Mouse (Mus musculus) heart, postnatal 10 days (tissue): ENCODE measurements around the gene Kcna5. TPM values are rescaled to one million over a fixed set of nuclear protein-coding genes. Genes with fewer than 3 reads are reported as not detected.
A peak's percentile ranks its signal among the peaks of the same experiment; 100 is the strongest.

Source experiments
- DNase-seq, 2 experiments: peaks; one replicate each; pipeline ENCODE4 v3.0.0; 2021
- intact Hi-C: fragments of 180-260 bp; cut with DNase I; formaldehyde crosslinking; loops from one replicate; pipeline ENCODE4 v1.15.1; 2025
- total RNA-seq, 2 experiments: library from RNA; stranded (reverse); gene quantifications; 2 replicates each; pipeline ENCODE4 v1.2.3; 2021

Kcna5 gene
- total RNA-seq, 2 experiments from 2014 or later: 14.3 to 21.5 TPM

DNA sequence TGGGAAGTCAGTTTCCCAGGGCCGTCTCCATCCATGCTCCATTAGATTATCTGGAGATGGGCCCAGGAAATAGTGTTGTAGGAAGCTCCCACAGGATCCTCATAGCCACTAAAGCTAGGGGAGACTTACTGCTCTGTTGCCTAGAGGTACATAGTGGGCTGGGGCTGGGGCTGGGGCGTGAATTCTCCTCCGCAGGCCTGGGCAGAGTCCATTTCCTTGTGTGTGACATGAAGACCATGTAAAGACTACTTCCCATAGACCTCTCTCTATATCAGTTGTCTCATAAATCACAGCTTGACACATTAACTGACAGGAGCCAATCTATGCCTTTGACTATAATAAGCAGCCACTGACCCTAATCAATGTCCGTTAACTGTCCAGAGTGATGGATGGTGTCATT, 7.5 kb upstream of the Kcna5 start:
- no peak for DNase-seq
- intact Hi-C loops: no loop called here

DNA sequence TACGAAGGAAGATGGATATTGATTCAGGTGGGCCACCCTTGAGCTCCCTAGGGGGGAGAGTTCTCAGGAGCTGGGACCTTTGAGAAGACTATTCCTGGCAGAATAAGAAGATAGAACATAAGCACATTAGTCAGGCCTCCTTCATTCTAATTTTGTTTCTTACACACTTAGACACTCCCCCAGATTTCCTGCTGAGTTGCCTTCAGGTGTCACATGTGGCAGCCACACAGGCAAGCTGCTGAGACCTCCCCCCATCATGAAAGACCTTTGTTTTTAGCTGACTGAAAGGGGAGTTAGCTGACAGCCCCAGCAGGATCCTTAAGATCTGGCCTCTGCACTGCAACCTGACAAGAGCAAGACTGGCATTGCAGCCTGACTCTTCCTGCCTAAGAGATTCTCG, 2.3 kb upstream of the Kcna5 start:
- intact Hi-C loops: no loop called here
- DNase-seq: no peak

DNA sequence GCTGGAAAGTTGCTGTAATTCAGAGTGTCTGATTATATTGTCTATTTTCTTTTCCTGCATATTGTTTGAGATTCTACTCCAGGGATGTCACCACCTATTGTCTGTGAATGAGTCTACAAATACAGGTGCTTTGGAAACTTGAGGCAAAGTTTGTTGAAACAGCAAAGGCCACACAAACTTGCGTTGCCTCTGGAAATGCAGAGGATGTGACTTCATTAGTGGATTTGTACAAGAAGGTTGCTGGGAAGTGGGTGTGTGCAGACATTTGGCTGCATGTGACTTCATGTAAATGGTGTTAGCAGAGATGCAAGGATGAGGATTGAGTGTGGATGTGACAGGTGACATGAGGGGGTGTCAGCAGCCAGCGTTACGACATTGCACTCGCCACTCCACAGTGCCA, 1.7 kb upstream of the Kcna5 start:
- intact Hi-C loops: no loop called here
- DNase-seq: peak in 1 of 2 experiments; percentile 15

DNA sequence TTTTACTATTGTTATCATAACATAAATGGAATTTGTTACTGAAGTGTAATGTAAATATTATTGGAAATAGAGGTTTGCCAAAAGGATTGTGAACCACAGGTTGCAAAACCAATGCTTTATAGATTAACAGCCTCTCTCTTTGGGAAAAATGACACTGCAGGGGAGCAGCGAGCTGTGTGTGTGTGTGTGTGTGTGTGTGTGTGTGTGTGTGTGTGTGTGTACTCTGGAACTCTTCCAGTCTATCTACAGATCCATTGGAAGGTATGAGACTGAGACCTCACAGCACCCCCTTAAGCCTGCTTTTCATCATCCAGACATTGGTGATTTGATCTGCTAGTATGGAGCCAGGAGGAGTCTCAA, 679 bp upstream of the Kcna5 start:
- intact Hi-C loops: loop anchor here (2.0 kb wide), 1 partner anchor 33 kb away; no protein-coding TSS in a partner anchor
- DNase-seq: no peak

DNA sequence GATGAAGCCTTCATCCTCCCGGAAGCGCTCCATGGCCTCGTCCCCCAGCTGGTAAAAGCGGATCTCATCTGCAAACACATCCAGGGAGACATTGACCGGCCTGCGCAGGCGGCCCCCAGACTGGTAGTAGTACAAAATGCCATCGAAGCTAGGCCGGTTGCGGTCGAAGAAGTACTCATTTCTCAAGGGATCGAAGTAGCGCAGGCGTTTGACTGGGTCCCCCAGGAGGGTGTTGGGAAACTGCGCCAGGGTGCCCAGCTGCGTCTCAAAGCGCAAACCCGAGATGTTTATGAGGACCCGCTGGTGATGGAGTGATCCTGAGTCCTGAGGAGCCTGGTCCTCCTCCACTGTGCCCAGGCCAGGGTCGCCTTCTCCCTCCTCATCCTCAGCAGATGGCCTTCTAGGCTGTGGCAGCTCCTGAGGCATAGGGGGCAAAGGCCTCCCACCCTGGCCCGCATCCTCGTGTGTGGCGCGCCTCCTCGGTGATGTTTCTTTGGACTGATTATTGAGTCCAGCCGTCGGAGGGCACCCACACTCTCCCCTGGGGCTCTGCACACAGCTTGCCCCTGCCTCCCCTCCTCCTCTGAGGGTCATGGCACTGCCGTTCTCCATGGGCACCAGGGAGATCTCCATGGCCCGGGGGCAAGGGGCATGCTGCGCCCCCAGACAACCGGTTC, 543 bp downstream of the Kcna5 start:
- DNase-seq: peak in 1 of 2 experiments; percentile 21
- intact Hi-C loops: loop anchor here (2.0 kb wide), 1 partner anchor 32 kb away; no protein-coding TSS in a partner anchor

DNA sequence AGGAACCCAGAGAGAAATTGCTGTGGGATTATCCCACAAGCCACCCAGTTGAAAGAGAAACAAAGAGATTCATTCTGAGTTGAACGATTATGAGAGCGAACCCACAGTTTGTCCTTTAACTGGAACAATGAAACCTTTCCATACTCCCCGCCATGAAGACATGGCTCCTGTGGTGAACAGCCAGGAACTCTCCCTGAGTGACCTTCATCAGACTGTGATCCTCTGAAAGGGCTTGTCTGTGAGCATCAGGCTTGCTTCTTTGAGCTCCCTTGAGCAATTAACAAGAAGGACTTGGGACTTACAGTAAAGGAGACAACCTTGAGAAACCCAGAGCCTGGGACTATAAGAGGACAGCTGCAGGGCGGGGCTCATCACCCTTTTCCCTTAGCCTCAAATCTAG, 3.9 kb downstream of the Kcna5 start:
- intact Hi-C loops: no loop called here

DNA sequence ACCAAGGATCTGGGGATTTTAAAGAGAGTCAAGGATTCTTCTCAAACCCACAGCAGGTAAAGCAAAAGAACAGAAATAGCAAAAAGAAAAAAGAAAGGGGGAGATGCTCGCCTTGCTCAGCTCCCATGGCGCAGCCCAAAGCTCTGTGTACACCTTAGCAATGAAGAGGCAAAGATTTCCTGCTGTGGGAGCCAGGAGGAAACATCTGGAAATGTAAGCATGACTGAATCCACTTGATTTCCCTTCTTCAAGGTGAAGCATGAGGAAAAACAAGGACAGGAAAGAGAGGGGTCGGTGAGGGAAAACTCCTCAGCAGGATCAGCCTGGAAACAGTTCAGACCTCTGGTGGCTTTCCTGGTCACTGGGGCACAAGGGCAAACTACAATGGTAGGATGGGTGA, 5.2 kb downstream of the Kcna5 start:
- intact Hi-C loops: no loop called here
- DNase-seq: no peak

More for the DNA sequence above, 3.9 kb downstream of the Kcna5 start:
- DNase-seq: no peak

DNA sequence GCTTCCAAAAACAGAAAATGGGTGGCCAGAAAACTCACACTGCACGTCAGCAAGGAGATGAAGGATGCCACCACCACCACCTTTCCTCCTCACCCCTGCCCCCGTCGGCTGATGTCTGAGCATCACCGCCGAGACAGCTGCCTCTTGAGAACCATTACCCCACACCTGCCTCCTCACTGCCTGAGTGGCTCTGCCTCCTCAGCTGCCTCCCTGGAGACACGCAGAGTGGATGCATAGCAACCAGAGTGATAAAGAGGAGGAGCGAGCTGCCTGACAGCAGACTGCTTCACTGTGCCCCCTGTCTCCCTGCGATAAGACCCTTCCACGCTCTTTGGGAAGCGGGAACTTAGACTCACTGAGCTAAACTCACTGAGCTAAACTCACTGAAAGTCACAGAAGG, 20.5 kb downstream of the Kcna5 start:
- intact Hi-C loops: no loop called here
- no peak for DNase-seq

DNA sequence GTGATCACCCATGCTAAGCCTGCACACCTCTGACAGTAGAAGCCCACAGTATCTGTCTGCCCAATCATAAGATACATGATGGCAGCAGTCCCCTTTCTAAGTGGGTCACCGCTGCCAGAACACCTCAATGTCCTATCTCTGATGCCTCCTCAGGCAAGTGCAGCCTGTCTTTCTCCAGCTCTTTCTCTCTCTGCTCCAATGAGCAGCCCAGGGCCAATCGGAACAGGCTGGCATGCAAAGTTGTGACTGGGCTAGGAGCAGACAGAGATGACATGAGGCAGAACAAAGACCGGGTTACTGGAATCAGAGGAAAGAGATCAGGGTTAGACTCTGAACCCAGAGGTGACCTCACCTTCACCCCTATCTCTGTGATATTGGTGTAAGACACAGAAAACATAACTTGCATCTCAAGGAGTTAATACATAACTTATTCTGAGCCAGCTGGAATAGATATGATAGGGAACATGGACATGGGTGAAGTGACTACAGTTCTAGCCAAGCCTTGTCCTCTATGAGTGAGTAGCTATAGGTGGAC, 21.4 kb downstream of the Kcna5 start:
- intact Hi-C loops: no loop called here
- DNase-seq: no peak

DNA sequence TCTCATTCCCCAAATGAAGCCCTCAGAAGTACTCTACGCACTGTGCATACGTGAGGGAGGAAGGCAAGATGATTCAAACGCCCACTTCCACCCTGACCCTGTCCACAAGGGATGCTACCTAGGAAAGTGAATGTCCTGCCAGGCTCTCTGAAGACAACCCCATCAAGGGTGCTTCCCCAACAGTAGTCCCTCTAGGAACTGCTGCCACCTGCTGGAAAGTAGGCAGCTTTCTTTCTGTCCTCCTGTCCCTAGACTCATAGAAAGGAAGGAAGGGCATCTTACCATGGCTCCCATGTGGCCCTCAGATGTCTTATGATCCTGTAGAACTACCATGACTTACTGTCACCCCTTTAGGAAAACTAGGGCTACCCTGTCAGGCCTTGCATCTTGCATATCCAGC, 22.1 kb downstream of the Kcna5 start:
- intact Hi-C loops: no loop called here
- DNase-seq: peak; percentile 37 to 62

DNA sequence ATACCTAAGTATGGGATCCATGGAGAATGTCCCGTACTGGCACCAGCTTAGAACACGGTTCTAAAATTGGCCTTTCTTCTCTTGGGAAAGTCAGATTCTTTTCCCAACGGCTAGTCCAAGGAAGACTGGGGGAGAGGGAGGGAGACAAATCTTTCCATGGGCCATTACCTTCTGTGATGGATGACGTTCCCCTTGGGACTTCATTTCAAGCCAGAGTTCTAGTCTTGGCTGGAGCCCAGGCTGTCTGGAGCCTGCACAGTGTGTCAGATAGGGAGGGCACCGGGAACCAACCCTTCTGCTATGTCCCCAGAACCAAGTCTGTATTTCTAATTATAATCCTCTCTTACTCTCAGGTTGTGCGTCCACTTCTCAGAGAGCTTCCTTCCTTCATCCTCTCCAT, 26.5 kb downstream of the Kcna5 start:
- intact Hi-C loops: no loop called here
- no peak for DNase-seq

DNA sequence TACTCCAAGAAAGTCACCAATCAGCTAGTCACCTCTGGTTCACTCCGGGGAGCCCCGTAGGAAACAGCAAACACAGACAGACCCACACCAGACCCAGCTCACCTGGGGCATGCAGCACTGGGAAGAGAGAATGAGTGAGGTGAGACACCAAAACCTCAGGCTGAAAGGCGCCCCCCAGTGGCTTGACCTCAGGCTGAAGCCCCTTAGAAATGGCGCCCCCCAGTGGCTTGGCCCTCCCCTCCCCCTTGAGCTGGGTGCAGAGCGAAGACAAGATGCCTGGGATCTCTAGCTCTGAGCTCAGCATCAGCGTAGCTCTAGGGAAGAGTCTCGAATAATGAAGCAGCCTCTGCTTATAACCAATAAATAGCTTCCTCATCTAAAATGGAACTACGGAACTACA, 31.3 kb downstream of the Kcna5 start:
- DNase-seq: no peak
- intact Hi-C loops: loop anchor here (2.0 kb wide), 1 partner anchor 31 kb away; the partner anchor contains the start of gene Kcna5

DNA sequence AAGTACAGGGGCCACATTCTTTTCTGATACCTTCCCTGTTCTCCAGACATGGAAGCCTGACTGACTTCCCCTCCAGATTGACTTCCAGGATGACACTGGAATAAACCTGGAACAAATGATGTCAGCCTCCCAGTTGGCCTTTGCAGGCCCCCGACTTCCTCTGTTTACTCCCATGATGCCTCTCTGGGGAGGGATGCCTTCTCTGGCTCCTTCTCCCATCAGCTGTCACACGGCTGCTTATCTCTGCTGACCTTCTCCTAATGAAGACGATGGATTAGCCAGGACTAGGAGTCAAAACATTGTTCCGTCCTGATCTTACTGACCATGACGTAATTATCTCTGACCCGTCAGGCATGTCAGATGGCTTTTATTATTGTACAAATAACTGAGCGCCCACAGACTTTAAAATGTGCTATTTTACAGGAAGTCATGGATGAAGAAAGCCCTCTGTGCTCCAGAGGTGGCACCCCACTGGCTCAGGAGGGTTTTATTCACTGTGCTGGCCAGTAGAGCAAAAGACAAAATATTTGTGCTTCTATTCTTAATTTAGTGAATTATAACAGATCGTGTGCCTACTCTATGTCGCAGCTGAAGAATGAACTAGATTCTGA, 32.4 kb downstream of the Kcna5 start:
- DNase-seq: peak; percentile 63 to 73
- intact Hi-C loops: loop anchor here (2.0 kb wide), 1 partner anchor 32 kb away; the partner anchor contains the start of gene Kcna5

DNA sequence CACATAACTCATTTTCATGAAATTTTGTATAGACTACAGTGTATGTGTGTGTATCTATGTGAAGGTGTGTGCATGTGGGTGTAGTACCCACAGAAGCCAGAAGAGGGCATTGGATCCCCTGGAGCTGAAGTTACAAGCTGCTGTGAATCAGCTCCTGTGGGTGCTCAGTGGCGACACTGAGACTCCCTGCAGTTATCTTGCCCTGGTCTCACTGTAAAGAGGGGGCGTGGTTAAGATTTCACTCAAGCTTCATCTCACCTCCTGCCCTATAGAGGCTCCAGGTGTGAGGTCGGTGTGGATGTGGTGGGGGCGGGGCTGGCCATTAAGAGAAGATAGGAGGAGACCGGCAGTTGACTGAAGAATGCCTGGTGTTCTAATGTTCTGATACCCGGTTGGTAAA, 34.2 kb downstream of the Kcna5 start:
- intact Hi-C loops: loop anchor here (1.0 kb wide), 1 partner anchor 51 kb away; no protein-coding TSS in a partner anchor
- DNase-seq: no peak

DNA sequence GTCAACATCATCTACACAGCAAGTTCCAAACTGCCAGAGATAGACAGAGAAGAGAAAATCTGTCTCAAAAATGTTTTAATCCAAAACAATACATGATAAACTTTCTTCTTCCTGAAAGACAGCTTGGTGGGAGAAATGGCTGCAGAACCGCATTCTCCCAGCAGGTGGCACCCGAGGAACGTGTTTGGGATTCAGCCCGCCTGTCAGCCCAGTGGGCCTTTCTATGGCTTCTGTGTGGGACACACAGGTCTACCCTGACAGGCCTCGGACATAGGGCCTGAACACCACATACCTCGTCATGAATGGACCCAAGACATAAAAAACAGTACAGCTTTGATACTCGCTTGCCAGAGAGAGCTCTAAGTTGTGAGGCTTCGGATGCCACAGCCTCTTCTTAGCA, 35.1 kb downstream of the Kcna5 start:
- intact Hi-C loops: loop anchor here (1.0 kb wide), 1 partner anchor 52 kb away; no protein-coding TSS in a partner anchor
- peak; percentile 83 to 92 for DNase-seq

DNA sequence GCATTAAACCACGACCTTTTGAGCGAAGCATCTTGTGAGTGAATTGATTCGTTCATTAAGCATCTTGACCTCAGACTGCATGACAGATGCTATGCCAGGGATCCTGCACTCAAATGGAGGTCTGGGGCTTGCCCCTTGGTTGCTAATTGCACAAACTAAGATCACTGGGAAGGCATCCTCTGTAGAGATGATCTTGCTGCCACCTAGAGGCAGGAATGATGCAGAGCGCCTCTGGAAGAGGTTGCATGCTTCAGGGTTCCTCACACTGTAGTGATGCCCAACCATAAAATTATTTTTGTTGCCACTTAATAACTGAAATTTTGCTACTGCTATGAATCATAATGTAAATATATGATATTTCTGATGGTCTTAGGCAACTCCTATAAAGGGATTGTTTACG, 37.3 kb downstream of the Kcna5 start:
- intact Hi-C loops: loop anchor here (2.0 to 5.0 kb wide), 2 partner anchors 205 to 346 kb away; no protein-coding TSS in a partner anchor
- peak; percentile 60 to 78 for DNase-seq

DNA sequence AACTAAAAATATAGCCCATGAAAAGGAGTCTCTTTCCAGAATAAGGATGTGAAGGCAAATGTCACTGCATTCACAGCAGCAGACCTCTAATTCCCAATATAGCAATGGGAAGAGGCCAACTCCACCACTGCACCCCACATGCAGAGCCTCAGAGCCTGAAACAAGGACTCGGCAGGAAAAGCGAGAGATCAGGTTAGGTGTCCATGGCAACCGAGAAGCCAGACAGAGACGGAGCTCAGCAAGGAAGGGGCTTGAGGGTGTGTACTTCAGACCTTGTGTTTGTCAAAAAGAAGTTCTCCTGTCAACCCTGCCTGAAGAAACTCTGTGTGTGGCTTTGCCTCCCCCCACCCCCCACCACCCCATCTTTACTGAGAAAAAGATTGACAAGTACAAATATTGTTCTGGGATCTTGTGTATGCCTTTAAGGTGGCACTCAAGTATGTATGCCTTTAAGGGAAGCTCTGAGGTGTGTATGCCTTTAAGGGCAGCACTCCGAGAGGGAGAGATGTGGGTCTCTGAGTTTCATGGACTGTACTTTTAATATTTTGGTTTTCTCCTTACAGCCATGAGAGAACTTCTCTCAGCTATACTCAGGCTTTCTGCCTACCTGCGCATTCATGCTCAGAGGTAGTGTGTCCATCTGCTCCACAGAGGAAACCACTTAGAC, 37.9 kb downstream of the Kcna5 start:
- DNase-seq: no peak
- intact Hi-C loops: loop anchor here (5.0 kb wide), 1 partner anchor 345 kb away; no protein-coding TSS in a partner anchor

DNA sequence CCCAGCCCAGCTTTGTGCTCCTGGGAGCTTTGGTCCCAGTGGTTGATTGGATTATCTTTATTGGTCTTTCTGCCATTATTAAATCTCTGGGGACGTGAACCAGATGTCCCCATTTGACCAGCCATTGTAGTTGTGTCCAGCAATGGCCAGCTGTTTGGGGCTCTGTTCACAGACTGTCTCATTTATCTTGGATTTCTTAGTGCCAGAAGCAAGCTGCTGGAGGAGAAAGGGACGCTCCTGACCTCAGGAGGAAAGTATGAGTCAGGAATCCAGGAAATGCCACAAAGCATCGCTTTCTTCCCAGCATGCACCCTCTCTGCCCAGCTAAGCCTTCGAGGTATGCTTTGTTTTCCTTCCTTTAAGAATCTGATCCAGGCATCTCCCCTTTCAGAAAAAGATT, 48.1 kb downstream of the Kcna5 start:
- intact Hi-C loops: no loop called here
- DNase-seq: peak; percentile 25 to 32

DNA sequence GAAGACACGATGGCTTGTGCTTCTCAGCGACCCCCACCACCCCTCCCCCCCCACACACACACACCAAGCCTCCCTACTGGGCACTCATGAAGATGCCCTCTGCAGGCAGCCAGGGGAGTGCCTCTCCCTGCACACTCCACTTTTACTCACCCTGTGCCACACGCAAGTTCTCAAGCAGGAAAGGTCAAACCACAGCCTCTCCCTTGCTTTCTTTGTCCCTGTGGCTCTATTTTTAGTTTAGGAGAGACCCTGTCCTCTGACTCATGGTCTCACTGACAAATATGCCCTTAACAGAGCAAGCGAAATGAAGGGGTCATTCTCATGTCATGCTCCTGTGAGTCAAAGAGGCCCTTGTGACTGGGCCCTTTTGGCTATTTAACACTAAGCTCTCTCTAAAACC, 50.3 kb downstream of the Kcna5 start:
- no peak for DNase-seq
- intact Hi-C loops: loop anchor here (5.0 kb wide), 1 partner anchor 328 kb away; no protein-coding TSS in a partner anchor

DNA sequence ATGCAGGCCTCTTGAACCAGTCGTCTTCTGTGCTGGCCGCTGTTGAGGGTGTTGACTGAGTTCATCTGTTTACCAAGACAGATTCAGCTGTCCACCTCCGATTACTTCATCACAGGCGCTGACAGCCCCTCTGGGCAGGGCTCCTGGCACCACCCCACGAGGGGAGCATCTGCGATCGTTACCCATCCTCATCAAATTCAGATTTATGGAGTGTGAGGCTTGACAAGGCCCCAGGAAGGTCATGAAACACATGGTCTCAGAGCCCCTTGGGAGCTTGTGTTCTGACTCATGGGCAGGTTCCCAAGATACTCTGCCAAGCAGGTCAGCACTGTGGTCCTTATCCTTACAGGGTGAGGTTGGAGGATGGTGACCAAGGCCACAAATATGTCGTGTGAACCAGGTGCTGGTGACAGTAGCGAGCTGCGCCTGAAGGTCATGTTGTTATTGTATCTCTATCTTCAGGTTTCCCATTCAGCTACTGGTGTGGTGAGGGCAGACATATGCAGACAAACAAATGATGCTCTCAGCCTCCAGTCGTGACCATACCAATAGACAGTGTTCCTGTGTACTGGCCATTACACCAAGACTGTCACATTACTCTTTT, 51.8 kb downstream of the Kcna5 start:
- intact Hi-C loops: loop anchor here (5.0 kb wide), 1 partner anchor 326 kb away; no protein-coding TSS in a partner anchor

More for the DNA sequence above, 51.8 kb downstream of the Kcna5 start:
- peak; percentile 21 to 47 for DNase-seq
